Mouse (Mus musculus): ENCODE measurements around the gene Dyrk3.
"Not testable (repeated sequence)": the region's sequence is repeated elsewhere in the genome, so short reads cannot be mapped to it uniquely, and the experiment has no call there.

DNA sequence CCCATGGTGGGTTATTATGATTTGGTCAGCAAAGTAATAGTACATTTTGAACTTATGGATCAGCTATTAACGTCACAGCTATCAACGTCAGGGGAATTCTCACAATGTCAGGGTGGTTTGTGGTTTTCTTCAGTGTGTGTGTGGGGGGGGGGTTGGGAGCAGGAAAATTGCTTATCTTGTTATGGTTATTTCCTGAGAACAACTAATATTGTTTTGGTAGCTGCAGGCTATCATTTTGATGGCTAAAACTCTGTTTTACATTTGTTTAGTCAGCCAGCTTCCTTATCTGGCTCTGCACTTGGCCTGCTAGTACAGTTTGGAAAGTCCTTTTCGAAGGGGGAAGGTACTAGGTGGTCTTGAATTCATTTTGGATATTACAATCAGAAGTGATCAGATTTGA, 7.1 kb upstream of the Dyrk3 start:
- TF ChIP-seq CTCF (IDR thresholded peaks at IDR 0.05; ENCODE audit: low read depth, low read length); EP300 (IDR thresholded peaks at IDR 0.05; ENCODE audit: insufficient read depth, low read depth, low read length): not testable (repeated sequence)

Data from ES-Bruce4 (cell line).